Mouse (Mus musculus) cerebellum, adult 2 months (tissue): Measurements from ENCODE around the gene Rnf214.

Experiments
- CTCF ChIP-seq: fragments of 200-500 bp; IDR thresholded peaks from 2 replicates; pipeline ENCODE4 v1.5.1; 2011; ENCODE audit warnings: low read depth, mild to moderate bottlenecking, control low read depth, low read length, moderate library complexity, borderline replicate concordance; ENCODE audit not compliant: insufficient read depth
- POLR2A ChIP-seq: fragments of 200-500 bp; IDR thresholded peaks from 2 replicates; pipeline ENCODE4 v1.6.1; 2011; ENCODE audit warnings: low read length, control low read depth, borderline replicate concordance; ENCODE audit not compliant: insufficient read depth

- TF ChIP-seq CTCF (no peak), POLR2A (no peak)
Observed at GRCm38 (mm10) chr9:45838069-45838433, 68.7 kb downstream of the Rnf214 start.
